Mouse (Mus musculus) brown adipose tissue, adult 24 weeks (tissue): ENCODE measurements around the gene Cadm1. TPM values are rescaled to one million over a fixed set of nuclear protein-coding genes. Genes with fewer than 3 reads are reported as not detected.

ENCODE experiments used
- H3K27ac ChIP-seq: fragments of 200-500 bp; replicated peaks from 2 replicates; pipeline ENCODE4 v1.5.1; 2012; ENCODE audit warnings: low read depth, mild to moderate bottlenecking, low read length
- H3K4me1 ChIP-seq: fragments of 200-500 bp; 2 replicates; pipeline ENCODE4 v1.6.1; 2012; ENCODE audit warnings: low read length, mixed read lengths; ENCODE audit not compliant: control insufficient read depth, insufficient read depth, insufficient read length
- H3K4me3 ChIP-seq: fragments of 200-500 bp; 2 replicates; pipeline ENCODE4 v1.5.1; 2012; ENCODE audit warnings: low read depth, mild to moderate bottlenecking, low read length, moderate library complexity; ENCODE audit not compliant: insufficient read depth
- polyA plus RNA-seq: library from polyadenylated mRNA; stranded (reverse); fragments of >200 nt; gene quantifications from 2 replicates; pipeline ENCODE4 v1.2.4, GENCODE M21; 2012; ENCODE audit not compliant: missing spikeins, insufficient read depth, insufficient read length

Cadm1 gene
- polyA plus RNA-seq, 1 experiment: 2.1 TPM

GRCm38 (mm10) chr9:47651431-47651830, 121.5 kb downstream of the Cadm1 start:
- no peak overlapping the region for H3K4me3 ChIP-seq
- no peaks in the 10 kb centered on the region for H3K4me1 ChIP-seq
- 0 out of 2 replicates have a peak overlapping the region, but pooled peaks have one; percentile 23 for H3K27ac ChIP-seq

GRCm38 (mm10) chr9:47652203-47652602, 122.2 kb downstream of the Cadm1 start:
- no peak overlapping the region for H3K27ac ChIP-seq
- no peaks in the 10 kb centered on the region for H3K4me1 ChIP-seq
- H3K4me3 ChIP-seq: no peak overlapping the region

- no peak overlapping the region for H3K4me3 ChIP-seq
- no peaks in the 10 kb centered on the region for H3K4me1 ChIP-seq
- no peak overlapping the region for H3K27ac ChIP-seq
Measured at GRCm38 (mm10) chr9:47652936-47653335, 123.0 kb downstream of the Cadm1 start.

GRCm38 (mm10) chr9:47659366-47660090, 129.6 kb downstream of the Cadm1 start:
- Histone ChIP-seq H3K4me3 (no peak overlapping the region), H3K27ac (no peak overlapping the region), H3K4me1 (no peaks in the 10 kb centered on the region)

- Histone ChIP-seq H3K4me3 (no peak overlapping the region), H3K4me1 (no peaks in the 10 kb centered on the region), H3K27ac (no peak overlapping the region)
Measured at GRCm38 (mm10) chr9:47661611-47662010, 131.6 kb downstream of the Cadm1 start.

- no peaks in the 10 kb centered on the region for H3K4me1 ChIP-seq
- no peak overlapping the region for H3K27ac ChIP-seq
- H3K4me3 ChIP-seq: no peak overlapping the region
Measured at GRCm38 (mm10) chr9:47669206-47669605, 139.2 kb downstream of the Cadm1 start.

GRCm38 (mm10) chr9:47671617-47672016, 141.6 kb downstream of the Cadm1 start:
- Histone ChIP-seq H3K27ac (no peak overlapping the region), H3K4me1 (no peaks in the 10 kb centered on the region; the same call in 1 of the 2 replicates), H3K4me3 (no peak overlapping the region)

- Histone ChIP-seq H3K4me1 (no peaks in the 10 kb centered on the region; the same call in 1 of the 2 replicates), H3K27ac (no peak overlapping the region), H3K4me3 (no peak overlapping the region)
Measured at GRCm38 (mm10) chr9:47674766-47675713, 145.1 kb downstream of the Cadm1 start.

GRCm38 (mm10) chr9:47686881-47687280, 156.9 kb downstream of the Cadm1 start:
- no peaks in the 10 kb centered on the region for H3K4me1 ChIP-seq
- no peak overlapping the region for H3K27ac ChIP-seq
- no peak overlapping the region for H3K4me3 ChIP-seq

- Histone ChIP-seq H3K27ac (no peak overlapping the region), H3K4me3 (no peak overlapping the region), H3K4me1 (no peaks in the 10 kb centered on the region)
Measured at GRCm38 (mm10) chr9:47687604-47688003, 157.6 kb downstream of the Cadm1 start.

GRCm38 (mm10) chr9:47688297-47688696, 158.3 kb downstream of the Cadm1 start:
- Histone ChIP-seq H3K27ac (no peak overlapping the region), H3K4me1 (no peaks in the 10 kb centered on the region), H3K4me3 (no peak overlapping the region)

GRCm38 (mm10) chr9:47692911-47693310, 162.9 kb downstream of the Cadm1 start:
- no peak overlapping the region for H3K4me3 ChIP-seq
- no peak overlapping the region for H3K27ac ChIP-seq
- no peaks in the 10 kb centered on the region for H3K4me1 ChIP-seq

GRCm38 (mm10) chr9:47699026-47699425, 169.1 kb downstream of the Cadm1 start:
- Histone ChIP-seq H3K4me3 (no peak overlapping the region), H3K4me1 (no peaks in the 10 kb centered on the region), H3K27ac (no peak overlapping the region)

GRCm38 (mm10) chr9:47700021-47700420, 170.0 kb downstream of the Cadm1 start:
- Histone ChIP-seq H3K4me3 (no peak overlapping the region), H3K27ac (no peak overlapping the region), H3K4me1 (no peaks in the 10 kb centered on the region)

- H3K27ac ChIP-seq: no peak overlapping the region
- H3K4me3 ChIP-seq: no peak overlapping the region
- no peaks in the 10 kb centered on the region for H3K4me1 ChIP-seq
Measured at GRCm38 (mm10) chr9:47703026-47703876, 173.3 kb downstream of the Cadm1 start.
